Mouse (Mus musculus) heart, adult 9 months (tissue): ENCODE measurements around the gene Sh2d3c.

ENCODE experiments used
- DNase-seq, 2 experiments: peaks; one replicate each; pipeline ENCODE4 v3.0.0; 2022; ENCODE audit warnings: low spot score in 2 of 2

Gene Sh2d3c

DNA sequence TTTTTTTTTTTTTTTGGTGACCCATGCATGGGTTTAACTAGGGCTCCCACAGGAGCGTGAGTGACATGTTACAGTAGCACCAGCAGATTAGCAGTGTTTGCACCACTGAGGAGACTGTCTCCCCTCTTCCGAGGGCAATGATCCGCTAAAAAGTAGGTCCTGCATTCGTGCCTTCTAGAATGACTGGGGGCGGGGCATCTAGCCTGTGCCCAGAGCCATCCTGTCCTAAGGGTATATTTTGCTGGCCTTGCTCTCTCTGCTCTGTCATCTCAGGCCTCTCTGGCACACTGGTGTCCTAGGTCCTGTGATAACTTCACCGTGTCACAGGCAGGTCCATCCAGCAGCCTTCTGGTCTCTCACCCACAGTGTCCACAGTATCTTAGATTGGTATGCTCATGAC lies 21.2 kb upstream of the Sh2d3c start:
- no peak for DNase-seq

DNA sequence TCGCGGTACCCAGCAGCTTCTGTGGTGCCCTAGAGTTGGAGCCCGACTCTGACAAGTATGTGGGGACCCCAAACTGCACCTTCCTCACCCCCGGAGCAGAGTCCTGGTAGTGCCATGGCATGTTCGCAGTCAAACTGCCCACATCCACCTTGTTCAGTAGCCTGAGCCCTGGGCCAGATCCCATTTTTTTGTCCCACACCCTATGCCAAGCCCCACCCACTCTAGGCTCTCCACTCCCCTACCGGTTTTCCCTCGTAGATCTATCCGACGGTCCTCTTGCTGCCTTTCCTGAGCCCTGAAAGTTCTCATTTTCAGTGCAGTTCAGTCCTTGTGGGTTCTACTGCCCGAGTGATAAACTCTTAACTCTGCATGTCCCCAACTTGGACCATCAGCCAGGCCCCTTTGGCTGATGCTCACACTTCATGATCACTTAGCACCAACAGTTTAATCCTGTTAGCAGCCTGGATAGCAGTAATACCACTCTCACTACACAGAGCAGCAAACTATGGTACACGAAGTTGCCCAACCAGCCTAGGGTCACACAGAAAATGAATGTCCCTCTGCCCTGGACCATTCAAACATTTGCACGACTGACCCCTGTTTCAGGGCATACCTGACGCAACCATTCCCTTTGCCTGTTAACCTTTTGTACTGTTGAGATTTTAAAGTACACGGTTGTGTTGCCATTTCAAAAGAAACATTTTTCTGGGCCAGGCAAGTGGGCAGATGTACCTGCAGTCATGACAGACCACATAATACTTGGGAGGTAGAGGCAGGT lies 19.7 kb upstream of the Sh2d3c start:
- DNase-seq: no peak

DNA sequence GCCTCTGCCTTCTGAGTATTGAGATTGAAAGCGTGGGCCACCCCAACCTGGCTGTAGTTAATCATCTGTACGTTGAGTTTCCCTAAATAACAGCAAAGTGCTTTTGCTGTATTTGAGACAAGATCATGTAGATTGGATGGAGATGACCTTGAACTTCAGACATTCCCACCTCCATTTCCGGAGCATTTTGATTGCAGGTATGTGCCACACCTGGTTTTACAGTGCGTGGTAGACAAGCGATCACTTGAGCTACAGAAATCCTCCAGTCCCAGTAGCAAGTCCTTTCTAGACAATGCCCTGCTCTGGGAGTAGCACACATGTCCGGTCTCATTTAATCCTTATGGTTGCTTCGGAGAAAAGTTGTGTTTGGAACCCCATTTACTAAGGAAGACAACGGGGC lies 17.8 kb upstream of the Sh2d3c start:
- no peak for DNase-seq

DNA sequence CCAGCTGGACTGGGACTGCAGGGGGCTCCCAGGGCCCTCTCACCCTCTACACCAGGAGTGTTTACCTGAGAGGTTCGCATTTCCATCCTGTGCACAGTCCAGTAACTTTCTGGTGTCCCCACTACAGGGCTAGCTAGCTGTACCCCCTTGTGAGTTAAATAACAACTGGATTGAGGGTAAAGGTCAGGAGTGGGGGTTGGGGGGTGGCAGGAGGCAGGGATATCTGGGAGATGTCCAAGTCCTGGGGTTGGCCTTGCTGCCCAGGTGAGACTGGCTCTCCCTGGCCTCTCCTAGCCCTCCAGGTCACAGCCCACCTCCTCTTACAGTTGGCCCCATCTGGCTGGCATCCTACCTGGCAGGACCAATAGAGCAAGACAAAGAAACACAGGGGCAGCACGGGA lies 16.8 kb upstream of the Sh2d3c start, which contains the start of gene Fpgs:
TSS of gene Fpgs (minus strand) at position 125 of the 401 bp plus-strand sequence.
- DNase-seq: no peak

DNA sequence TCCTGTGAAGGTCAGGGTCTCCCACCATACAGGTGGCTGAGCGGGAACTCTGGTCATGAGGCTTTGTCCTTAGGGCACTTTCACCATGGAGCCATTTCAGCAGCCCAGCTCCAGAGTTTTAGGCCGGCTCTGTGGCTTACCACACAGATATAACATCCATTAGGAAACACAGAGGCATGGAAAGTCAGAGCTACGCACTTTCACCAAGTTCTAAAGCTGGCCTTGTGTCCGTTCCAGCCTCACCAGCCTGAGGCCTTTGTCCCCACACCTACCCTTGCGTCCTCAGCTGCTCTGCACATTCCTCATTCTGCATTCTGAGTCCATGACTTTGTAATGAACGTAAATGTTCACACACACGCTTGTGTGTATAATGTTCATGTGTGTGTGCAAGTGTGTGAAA lies 15.8 kb upstream of the Sh2d3c start:
- DNase-seq: no peak

DNA sequence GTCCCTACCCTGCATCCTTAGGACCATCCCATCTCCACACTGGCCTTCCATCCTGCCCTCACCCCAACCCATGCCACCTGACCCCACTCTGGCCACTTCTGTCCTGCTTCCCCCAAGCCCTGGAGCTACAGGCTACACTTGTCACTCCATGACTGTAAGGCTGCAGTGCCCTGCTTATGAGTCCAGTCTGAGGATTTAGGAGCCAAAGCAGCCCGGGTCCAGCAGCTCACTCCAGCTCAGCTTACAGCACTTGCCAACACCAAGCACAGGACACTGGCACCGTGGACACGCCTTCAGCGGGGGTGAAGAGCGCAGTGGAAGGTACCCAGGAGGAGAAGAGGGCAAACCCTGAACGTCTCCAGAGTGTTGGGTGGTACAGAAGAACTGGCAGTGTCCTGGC lies 13.9 kb upstream of the Sh2d3c start:
- DNase-seq: no peak

DNA sequence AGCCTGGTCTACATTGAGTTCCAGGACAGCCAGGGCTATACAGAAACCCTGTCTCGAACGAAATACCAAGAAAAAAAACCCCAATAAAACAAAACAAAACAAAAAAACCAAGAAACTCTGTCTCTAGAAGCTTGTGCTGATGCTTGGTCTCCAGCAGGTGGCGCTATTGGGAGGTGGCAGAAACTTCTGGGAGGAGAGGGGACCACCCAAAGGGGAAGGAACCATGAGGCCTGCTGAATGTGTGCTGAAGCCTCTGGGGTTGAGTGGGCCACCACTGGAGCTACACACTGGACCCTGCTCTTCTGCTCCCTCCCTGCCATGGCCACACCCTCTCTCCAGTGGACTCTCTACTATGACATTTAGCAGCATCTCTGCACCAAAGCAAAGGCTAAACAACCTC lies 12.2 kb upstream of the Sh2d3c start:
- no peak for DNase-seq

DNA sequence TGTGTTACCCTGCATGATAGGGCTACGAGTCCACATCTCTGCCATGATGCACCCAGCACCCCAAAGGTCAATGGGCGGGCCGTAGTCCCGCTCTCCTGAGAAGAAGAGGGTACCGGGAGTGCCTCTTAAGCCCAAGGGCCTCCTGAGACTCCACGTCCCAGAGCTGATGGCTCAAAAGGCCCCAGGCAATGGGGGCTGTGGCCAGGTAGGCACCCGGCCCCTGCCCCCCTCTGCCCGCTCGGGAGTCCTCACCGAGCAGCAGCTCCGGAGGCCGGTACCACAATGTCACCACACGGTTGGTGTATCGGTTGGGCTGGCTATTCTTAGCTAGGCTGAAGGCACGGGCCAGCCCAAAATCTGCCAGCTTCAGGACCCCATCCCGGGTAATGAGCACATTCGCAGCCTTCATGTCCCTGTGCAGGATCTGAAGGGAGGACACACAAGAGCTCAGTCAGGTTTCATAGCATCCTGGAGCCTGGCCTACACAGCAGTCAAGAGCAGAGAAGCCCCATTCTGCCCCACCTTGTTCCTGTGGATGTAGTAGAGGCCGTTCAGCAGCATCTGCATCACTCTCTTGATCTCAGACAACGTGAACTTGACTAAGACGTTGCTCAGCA lies 11.2 kb upstream of the Sh2d3c start:
- DNase-seq: no peak

DNA sequence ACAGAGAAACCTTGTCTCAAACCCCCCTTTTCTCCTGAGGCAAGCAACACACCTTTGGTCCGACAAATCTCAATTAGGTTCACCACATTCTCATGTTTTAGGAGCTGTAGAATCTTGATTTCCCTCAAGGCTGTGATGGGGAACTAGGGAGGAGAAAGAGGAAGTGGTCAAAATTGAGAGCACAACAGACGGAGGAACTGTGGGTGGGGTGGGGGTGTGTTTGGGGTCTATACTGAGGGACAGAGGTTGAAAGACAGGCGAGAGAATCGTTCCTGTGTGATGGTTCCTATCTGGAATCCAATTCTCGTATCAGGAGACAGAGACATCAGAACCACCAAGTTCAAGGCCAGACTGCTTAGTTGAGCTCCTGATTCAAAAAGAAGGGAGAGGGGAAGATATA lies 10.4 kb upstream of the Sh2d3c start:
- no peak for DNase-seq

DNA sequence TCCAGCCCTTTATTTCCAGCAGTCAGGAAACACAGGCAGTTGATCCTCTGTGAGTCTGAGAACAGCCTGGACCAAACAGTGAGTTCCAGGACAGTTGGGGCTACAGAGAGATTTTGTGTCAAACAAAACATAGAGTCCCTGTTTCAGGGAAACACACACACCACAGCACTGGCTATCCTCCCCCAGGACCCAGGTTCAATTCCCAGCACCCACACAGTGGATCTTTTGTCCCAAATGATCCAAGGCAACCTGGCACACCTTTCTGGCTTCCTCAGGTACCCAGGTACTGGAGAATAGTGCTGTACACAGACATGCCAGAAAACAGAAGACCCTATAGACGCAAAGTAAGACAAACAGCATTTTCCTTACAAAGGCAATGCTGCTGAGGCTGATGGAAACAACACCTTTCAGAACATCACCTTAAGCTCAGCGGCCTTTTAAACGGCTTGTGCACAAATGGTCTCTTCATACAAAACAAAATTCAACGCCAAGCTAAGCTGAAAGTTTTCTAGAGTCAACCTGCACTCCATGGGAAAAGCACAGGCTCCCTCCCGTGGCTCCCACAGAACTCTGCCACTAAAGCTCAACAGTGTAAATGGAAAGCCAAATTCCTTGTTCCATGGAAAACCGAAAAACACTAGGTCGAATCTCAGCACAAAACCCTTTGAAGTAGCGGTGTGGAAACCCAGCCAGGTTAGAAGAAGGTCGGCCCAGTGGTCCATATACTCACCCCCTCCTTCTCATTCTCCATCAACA lies 9.4 kb upstream of the Sh2d3c start:
- no peak for DNase-seq

DNA sequence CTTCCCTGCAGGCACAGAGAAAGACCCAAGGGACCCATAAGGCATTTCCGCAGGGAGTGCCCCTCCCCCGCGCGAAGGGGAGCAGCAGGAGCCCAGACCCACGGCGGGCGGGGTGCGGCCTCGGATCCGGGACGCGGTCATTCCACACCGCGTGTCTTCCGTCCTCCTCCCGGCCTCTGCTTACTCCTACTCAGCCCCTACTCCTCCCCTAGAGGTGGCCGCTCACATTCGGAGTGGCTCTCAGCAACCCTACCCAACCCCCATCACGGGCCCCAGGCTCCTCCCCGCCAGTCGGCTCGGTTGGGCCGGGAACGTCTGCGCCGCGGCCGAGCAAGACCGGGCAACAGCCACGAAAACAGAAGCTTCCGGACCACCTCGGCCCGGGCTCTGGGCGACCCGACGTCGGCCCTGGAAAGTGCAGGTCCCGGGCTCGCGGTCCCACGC lies 8.7 kb upstream of the Sh2d3c start:
- peak; percentile 80 to 83 for DNase-seq

DNA sequence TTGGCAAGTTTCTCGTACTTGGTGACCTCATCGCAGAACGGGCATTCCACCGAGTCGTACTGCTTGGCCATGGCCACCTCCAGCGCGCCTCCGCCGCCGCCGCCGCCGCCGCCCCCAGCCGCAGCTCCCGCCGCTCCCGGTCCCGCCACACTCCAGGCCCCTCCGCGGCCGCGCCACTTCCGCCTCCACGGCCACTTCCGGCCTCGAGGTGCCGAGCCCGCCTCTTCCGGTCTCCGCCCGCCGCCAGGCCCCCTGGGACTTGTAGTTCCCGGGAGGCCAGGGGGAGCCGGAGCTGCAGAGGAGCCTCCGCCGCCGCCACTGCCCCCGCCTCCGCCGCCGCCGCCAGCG lies 8.3 kb upstream of the Sh2d3c start:
- peak; percentile 93 to 94 for DNase-seq

DNA sequence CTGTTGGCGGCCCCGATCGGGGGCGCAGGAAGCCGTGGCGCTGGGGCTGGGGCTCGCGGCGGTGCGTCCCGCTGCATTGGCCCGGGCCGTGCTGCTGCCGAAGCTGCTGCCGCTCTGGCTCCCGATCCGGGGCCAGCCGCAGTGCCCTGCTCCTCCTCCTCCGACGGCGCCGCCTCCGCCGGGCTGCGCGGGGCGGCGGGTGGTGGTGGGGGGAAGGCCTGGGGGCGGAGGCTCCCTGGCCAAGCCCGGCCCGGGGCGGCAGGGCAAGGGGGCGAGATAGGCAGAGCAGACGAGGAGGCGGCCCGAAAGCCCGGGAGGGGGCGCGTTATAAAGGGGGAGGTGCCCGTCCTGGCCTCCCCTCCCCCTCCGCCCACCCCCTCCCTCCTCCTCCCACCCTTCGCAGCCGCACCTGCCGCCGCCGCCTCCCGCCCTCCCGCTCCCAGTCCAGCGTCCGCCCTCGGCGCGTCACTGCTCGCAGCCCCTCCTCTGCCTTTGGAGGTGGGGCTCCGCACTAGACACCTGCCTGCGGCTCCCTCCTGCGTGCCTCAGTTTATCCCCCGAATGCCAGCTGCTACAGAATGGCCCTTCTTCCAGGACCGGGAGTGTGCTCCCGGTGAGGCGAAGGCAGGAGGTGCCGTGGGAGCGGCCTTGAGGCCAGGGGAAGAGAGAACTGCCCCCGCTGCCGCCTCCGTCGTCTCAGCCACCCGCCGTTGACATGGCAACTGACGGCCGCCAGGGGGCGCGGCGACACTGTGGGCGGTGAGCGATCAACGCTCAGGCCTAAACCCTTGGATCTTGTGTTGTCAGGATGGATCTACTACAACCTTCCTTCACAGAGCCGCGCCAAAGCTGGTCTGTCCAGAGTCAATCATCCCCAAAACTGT lies 7.7 kb upstream of the Sh2d3c start, which contains the start of gene Cdk9:
TSS of gene Cdk9 (minus strand) at position 143 of the 884 bp plus-strand sequence.
- DNase-seq: peak; percentile 91 to 95

DNA sequence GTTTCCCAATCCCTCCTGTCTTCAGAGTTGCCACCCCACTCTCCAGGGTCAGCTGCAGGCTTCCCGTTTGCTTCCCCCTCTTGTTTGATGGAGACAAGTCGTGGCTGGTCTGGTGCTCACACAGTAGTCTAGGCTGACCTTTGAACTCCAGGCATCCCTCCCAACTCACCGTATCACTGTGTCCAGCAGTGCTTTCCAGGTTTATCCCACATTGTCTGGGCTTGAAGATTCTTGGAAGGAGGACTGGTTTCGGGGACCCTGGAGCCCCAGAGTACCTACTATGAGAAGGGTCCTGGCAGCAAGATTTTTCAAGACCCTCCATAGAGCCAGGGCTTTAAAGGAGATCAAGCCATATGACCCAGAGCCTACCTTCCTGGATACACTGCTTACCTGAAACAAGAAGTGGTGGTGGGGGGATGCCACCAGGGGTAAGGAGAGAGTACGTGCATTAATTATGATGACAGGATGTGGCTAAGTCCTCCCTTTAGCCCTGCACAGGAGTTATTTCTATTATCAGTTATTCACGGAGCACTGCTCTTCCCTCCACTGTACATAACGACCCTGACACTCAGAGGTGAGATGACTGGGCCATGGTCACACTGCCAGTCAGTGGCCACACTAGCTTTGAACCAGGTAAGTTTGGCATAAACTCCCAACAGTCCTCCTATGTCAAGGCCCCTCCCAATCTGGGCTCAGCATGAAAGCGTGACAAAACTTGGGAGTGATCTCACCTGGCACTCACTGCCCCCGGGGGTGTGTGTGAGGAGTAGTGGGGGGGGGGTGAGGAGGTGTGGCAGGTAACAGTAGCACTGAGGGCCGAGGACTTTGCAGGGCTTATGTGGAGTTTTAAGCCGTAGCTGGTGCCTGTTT lies 6.5 kb upstream of the Sh2d3c start:
- no peak for DNase-seq

DNA sequence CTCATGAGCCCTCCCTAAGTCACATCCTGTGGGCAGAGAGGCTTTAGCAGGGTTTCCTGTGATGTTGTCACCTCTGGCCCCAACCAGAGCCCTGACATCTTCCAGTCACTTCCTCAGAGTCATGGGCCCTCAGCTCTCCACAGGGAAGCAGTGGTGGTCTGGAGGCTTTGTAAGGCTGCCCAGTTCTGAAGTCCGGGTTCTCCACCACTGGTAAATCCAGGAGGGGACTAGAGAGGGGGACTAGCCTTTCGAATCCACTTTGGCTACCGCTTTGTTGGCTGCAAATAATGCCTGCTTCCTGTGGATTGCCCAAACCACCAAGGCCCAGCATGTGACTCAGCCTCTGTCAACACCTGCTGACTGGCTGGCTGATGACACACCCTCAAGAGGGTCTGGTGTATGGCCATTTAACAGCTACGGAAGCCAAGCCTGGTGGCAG lies 5.8 kb upstream of the Sh2d3c start:
- DNase-seq: peak; percentile 63 to 71

DNA sequence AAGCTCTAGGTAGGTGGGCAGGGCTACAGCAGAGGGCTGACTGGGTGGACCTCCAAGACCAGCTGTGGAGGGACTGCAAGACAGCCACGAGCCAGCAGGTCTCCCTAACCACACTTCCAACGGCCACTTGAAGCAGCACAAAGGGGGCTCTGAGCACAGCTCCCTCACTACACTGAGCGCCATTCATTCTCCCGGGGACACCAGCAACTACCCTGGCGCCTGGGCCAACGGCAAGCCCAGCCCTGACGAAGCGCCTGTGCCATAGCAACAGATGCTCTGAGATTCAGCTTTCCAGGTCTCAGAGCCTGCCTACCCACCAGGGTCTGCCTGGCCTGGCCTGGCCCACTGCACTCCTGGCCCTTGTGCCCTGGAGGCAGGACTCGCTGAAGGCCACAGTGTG lies 2.1 kb upstream of the Sh2d3c start:
- no peak for DNase-seq

DNA sequence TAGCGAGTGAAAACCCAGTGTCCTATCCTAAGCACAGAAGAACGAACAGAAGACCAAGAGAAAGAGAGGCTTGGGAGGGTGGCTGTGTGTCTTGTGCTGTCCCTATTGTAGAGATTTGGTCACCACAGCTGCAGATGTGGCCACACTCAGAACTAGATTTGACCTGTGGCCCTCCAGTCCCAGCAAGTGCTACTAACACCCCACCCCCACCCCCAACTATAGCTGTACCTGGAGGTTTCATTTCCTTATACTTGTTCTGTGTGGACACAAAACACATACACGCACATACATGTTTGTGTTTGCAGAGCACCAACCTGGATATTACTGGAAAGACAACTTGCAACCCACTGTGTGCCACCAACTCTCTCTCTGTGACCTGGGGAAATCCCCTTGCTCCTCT lies 802 bp upstream of the Sh2d3c start:
- DNase-seq: no peak

DNA sequence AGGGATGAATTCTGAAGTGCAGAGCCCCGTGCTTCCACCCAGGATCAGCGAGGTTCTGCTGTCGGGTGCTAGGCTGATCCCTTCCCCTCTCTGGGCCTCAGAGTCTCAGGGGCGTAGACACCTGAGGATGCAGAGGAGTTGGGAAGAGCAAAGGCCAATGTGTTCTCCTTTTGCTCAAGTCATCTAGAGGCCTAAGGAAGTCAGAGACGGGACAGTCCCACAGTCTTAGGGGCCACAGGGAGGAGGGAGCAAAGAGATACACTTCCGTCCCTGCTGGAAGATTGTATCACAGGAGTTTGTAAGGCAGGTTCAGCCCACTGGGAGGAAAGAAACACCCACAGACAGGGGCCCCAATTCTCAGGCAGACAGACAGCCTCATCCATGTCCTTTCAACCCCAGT lies 1.2 kb downstream of the Sh2d3c start:
- no peak for DNase-seq

DNA sequence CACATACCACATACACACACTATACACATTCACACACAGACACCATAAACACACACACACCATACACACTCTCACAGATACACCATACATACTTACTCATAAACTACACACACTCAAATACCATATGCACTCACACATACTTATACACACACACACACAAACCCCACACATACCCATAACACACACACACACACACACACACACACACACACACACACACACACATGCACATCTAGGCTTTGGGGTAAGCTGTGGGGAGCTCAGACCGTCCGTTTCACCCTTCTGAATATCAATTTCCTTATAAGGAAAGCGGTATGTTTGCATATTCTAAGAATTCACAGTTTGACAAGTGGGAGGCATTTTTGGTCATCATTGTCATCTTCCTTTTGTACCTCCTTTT lies 1.7 kb downstream of the Sh2d3c start:
- no peak for DNase-seq

DNA sequence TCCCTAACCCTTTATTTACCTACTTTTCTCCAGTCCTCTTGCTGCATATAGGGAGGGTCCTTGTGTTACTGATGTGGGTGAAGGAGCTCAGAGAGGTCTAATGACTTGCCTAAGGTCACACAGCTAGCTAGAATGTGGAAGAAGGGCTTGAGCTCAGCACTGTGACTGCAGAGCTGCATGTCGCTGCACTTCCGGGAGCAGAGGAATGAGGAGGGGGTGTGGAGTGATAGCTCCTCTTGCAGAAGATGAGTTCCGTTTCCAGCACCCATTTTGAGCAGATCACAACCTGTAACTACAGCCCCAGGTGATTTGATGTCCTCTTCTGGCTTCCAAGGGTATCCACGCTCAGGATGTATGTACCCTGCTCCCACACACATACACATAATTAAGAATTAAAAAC lies 3.3 kb downstream of the Sh2d3c start:
- no peak for DNase-seq
